Mouse (Mus musculus) gastrocnemius, adult 18-20 months (tissue): ENCODE measurements around the gene Ccdc102a. TPM values are rescaled to one million over a fixed set of nuclear protein-coding genes. Genes with fewer than 3 reads are reported as not detected.
"Not testable (repeated sequence)": the region's sequence is repeated elsewhere in the genome, so short reads cannot be mapped to it uniquely, and the experiment has no call there.

Experiments used
- DNase-seq: peaks from one replicate; pipeline ENCODE4 v3.0.0; 2021; ENCODE audit warnings: low spot score
- total RNA-seq, 2 experiments: library from RNA; stranded (reverse); gene quantifications; 2 replicates each; pipeline ENCODE4 v1.2.3; 2021

The Ccdc102a gene
- total RNA-seq, 2 experiments from 2014 or later, result 2.5 to 5.3 TPM

DNA sequence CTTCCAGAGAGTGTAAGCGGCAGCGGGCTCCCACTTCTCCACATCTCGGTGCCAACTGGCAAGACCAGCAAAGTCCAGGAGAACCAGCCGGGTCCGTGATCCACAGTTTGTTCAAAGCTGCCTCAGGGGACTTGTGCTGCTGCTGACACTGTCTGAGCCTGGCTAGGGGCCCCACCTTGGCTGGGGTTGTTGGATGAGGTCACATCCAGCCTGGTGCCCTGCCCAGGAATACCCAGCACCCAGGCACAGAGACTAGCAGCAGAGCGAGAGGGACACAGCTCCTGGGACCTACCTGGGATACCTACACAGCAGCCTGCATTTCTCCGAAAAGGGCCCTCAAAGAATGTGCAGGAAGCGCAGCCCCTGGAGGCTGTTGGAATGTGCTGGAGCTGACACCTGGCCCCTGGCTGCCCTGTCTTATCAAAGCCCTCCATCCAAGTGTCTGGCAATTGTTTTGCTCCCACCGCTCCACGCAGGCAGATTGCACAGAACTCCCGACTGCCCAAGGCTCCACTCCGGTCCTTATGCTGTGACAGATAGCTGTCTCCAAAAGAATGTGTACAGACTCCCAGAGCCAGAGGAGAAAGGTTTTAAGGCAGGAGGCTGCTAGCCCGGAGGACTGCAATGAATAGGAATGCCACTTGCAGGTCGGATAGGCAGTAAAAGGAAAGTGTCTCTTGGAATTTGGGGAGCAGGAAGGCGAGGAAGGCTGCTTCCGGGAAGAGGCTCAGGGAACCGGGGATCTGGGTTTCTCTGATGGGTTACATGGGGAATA, 42.6 kb downstream of the Ccdc102a start:
- no peak for DNase-seq

DNA sequence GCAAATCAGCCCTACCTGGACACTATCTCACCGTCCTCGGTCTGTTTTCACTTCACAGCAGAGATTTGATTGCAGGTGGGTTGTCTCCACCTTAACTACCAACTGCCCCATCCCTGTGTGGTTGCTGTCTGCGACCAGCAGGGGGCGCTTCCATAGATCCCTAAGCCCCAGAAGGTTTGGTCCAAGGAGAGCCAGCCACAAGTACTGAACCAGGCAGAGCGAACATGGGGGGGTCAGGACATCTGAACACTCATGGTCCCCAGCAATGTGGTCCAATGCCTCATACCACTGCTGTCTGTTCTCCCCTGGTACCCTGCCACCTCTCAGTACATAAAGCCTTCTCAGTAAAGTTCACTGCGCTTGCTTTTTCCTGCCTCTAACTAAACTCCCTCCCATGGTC, 43.5 kb downstream of the Ccdc102a start:
- DNase-seq, result peak; percentile 75

DNA sequence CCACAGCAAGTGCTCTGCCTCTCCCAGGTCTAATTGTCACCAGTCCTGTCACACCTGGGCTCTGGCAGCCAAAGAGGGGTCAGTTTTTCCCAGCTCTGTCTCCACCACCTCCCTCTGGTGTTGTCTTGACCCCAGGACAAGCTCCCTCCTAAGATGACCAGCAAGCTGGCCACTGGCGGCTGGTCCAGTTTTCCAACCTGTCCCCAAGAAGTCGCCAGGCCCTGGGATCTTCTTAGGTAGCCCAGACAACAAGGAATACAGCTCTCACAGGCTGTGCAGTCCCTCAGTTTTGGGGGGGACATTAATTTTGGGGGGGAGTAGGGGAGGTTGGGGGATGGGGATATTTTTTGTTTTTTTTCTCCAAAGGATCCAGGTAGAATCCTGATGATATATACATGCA, 45.3 kb downstream of the Ccdc102a start:
- DNase-seq, result no peak

DNA sequence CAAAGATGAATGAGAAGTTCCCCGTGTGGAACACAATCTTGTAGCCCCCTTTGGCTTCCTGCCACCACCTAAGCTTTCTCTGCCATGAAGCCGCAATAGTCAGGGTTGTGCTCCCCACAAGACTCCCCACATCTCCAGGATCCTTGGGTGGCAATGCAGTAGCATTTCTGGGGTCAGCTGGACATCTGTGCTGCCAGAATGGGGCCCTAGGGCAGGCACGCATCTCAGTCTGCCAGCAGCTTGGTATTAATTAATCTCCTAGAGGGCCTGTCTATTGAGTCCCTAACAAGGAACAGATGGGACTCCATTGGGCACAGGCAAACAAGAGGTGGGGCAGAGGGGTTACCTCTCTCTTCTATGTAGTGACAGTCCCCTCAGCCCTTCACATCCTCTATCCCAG, 45.7 kb downstream of the Ccdc102a start:
- DNase-seq, result no peak

DNA sequence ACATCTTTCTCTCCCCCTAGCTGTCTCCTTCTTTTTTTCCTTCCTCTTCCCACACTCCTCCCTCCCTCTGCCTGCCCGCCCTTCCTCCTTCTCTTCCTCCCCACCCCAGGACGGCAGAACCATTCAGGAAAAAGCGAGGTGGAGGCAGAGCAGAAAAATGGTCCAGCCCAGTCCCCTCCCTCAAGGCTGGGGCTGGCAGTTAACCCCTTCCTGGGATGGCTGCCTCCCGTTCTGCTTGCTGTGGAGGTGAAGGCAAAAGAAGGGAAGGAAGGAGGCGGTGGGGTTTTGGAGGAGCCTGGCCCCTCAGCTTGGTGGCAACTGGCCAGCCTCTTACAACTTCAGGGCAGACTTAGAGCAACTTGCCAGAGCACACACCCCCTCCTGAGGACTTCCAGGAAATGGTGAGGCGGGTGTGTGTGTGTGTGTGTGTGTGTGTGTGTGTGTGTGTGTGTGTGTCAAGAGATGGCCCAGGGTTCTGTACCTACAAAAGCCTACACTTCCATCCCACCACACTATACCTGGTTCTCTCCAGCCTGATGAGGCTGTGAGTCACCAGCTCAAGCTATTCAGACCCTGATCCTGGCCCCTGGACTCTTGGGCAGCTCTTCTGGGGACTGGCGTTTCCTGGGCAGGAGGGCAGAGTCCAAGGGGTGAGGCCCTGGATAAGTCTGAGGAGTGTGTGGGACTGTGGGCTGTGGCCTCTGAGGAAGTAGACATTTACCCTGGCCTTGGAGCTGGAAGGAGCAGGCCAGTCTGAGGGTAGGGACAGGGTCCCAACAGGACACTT, 46.6 kb downstream of the Ccdc102a start:
- DNase-seq, result peak; percentile 61

DNA sequence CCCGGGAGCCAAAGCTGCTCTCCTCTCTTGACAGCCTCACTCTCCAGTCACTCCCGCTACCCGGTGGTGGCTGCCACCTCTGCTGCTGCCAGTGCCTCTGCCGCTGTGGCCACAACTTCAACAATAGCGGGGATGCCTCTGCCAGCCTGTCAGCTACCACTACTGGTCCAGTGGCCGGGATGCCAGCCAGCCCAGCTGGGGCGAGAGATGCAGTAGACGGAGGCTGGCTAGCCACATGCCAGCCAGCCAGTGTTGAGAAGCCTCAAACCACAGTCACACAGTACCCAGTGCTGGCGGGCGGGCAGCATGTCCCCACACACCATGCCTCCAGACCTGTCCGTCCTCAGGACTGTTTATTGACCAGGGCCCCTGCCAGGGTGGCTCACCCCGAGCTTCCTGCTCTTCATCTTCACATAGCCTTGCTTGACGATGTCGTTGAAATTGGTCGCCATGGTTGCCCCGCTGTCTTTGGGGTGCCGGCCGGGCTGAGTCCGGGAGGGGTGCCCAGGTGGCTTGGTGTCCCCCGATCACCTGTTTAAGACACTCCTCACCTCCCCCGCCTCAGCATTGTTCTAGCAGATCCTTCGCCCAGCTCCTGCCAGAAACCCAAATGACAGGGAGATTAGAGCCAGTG, 47.3 kb downstream of the Ccdc102a start:
- DNase-seq, result no peak

DNA sequence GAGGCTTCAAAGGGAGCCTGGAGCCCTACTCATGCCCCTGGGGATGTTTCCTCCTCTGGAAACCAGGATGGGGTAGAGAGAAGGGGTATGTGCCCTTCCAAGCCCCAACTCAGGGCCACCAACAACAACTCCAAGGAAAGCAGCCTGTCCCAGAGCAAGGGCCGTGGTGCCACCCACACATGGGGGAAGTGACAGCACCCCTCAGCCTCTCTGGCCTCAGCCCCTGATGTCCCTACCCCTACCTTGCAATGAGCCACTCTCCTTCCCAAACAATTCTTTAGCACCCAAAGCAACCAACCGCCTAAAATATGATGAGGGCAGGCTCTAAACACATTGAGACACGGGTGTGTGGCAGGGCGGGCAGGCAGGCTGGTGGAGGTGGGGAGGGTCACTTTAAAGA, 47.9 kb downstream of the Ccdc102a start:
- DNase-seq, result no peak

DNA sequence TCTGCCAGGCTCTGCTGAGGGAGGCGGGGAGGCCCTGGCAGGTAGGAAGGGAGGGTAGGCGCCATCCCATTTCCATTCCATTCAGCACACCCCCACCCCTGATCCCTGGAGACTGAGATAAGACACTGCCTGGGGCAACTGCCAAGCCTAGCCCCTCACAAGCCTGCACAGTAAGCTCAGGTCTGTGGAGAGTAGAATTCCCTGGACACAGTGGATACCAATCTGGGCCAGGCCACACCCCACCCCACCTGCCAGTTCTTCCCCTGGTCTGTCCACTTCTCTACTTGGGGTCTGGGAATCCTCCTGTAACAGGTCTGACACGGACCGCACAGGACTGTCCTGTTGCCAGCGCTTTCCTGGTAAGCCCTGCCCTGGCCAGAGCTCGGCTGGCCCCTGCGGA, 48.8 kb downstream of the Ccdc102a start:
- no peak for DNase-seq

DNA sequence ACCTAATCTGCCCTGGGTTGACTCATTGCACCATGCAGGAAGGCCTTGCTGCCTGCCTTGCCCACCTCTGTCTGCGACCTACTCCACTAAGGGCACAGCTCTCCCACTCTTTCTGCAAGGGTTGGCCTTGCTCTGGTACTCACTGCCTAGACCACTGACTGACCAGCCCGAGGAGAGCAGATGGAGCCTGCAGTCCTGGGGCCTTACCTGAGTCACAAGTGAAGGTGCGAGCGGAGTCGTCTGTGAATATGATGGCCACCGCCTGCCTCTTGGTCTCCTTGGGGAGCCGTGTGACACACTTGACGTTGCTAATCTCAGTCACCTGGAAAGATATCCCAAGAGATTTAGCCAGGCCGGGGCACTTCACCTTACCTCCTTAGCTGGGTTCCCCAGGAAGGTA, 51.0 kb downstream of the Ccdc102a start:
- no peak for DNase-seq

DNA sequence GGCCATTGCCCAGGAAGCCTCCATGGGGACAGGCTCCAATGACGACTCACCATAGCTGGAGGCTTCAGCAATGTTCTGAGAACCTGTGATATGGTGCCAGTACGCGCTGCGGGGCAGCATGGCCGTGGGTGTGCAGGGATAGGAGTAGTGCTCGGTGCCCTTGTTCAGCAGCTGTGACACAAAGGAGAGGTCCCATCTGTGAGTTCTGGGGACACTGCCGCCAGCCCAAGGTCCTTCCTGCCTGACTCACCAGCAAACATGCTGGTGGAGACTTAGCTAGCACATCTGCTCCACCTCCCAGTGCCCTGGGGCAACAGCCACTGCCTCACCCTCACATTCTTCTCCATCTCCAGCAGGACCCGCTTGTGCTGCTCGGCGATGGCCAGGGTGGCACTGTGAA, 52.6 kb downstream of the Ccdc102a start:
- DNase-seq, result no peak

DNA sequence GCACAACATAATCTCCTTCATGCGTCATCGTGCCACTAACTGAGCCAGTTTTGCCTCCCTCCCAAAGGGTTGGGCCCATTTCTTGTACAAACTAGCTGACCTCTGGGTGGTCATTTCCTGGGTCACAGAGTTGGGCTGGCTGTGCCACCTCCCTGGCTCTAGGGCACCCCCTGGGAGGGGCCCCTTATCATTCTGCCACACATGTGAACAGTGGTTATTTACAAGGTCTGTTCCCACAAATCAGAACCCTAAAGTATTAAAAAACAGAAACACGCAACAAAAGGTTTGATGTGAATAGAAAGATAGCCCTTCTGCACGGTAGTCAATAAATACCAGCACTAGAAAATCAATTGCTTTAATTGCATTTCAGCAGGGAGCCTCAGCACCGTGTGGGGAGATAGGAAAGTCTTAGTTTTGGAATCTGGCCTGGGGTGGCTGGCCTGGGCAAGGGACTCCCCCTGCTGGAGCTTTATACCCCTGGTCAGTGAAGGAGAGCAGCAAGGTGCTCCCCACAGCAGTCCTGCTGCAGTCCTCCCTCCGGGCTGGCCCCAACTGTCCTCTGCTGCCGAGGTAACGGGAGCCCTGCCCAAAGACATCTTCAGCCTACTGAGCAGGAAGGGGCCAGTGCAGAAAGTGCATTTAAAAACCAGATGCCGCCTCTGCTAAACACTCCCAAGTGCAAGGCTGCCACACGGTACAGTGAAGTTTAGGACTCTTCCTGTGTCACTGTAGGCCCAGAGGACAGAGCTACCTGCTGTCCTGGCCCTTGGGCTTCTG, 53.8 kb downstream of the Ccdc102a start:
- no peak for DNase-seq

DNA sequence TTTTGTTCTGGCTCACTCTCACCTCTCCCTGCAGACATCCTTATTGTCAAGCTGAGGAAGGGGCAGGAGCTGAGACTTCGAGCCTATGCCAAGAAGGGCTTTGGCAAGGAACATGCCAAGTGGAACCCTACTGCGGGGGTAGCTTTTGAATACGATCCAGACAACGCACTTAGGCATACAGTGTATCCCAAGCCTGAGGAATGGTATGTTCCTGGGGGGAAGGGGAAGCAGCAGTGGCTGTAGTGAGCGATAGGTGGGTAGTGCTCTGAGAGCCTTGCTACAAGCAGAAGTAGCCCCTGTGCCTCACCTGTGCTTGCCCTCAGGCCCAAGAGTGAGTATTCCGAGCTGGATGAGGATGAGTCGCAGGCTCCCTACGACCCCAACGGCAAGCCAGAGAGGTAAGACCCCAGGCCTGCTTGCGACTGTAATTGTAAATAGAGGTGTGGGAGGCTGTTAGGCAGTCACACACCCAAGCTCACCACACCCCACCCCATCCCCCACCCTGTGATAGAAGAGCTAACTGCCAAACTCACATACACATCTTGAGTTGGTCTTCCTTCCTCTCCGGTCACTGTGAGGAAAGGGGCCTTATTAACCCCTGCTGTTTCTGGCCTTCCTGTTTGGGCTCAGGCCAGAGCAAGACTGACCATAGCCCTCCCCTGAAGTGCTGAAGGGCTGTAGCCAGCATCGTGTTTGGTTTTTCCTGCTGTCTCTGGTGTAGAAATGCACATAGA, 55.2 kb downstream of the Ccdc102a start:
- DNase-seq, result no peak

DNA sequence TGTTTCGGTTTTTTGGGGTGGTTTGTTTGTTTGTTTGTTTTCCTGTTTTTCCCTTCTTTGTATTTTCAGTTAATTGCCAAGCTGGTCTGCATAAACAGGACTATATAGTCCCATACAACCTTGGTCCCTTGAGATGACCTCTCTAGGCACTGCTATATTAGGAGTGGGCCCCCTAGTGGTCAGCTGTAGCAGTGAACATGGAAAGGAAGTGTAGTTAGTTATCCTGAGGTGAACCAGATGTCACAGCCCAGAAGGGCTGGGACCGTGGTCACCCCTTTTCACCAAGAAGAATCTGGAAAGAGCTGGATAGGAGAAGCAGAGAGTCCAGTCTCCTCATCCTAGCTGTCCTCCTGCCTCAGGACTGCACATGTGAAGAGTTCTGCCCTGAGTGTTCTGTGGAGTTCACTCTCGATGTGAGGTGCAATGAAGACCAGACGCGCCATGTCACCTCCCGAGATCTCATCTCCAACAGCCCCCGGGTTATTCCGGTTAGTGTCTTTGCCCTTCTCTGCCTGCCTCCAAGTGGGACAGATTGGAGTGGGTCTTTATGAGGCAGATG, 56.5 kb downstream of the Ccdc102a start:
- peak; percentile 71 for DNase-seq

DNA sequence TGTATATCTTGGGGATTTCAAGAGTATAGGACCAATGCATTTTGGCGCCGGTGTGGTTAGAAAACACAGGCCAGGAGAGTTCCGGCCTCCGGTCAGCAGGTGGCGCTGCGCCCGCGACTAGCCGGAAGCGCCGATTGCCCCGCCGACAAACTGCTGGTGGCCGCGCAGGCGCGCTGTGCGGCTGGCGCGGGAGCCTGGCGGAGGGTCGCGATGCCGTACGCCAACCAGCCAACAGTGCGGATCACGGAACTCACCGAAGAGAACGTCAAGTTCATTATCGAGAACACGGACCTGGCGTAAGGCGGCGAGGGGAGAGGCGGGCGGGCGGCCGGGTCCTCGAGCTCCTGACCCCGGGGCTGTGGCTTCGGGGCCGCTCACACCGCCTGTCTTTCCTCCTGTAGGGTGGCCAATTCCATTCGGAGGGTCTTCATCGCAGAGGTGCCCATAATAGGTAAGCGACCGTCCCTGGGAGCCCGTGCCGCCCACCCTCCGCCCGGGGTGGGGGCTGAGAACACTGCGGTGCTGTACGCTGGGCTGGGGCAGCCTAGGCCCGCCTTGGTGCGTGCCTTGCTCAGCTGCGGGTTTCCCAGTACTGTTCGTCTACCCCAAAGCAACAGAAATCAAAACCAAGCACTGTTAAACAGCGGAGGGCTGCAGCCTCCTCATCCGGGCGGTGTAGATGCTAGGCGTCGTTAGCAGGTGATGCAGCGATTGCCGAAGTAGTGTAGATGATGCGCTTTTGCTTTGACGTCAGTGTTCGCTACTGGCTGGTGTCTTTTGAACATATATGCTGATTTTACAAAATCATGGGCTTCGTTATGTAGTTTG, 60.3 kb downstream of the Ccdc102a start, which contains the start of gene Polr2c:
TSS of gene Polr2c (plus strand) at position 105 of the 828 bp plus-strand sequence.
- DNase-seq, result peak; percentile 87

DNA sequence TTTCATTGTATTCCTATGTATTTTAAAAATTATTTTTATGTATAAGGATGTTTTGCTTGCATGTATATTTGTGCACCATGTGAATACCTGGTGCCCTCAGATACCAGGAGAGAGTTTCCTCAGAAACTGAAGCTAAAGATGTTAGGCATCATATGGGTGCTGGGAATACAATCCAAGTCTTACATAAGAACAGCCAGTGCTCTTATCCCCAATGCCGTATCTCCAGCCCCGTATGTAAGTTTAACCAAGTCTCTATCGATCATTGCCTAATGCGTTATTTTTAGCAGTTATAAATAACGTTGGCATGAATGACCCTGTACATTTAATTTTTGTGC, 60.9 kb downstream of the Ccdc102a start:
- DNase-seq, result no peak

DNA sequence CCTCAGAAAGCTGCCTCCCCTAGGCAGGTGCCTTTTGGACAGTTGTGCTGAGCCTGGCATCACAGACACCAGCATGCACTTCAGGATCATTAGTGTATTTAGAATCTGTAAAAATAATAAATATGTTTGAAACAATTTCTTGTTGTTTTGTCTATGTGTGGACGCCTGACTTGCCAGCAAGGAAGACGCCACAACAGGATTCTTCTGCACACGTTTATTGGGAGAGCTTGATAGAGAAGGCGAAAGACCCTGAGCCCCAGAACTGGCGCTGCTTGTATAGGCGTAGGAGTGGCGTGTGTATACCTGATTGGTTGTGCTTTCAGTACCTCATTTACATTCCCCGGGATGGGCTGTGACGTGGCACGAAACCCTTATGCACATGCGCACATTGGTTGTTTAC, 63.1 kb downstream of the Ccdc102a start:
- DNase-seq, result not testable (repeated sequence)
